Mouse (Mus musculus) heart, adult 18-20 months (tissue): ENCODE results near the gene Olfr777. TPM values are rescaled to one million over a fixed set of nuclear protein-coding genes. Genes with fewer than 3 reads are reported as not detected.
"Not testable (repeated sequence)": the region's sequence is repeated elsewhere in the genome, so short reads cannot be mapped to it uniquely, and the experiment has no call there.

Experiments used
- DNase-seq, 2 experiments: peaks; one replicate each; pipeline ENCODE4 v3.0.0; 2021 to 2022; ENCODE audit warnings: mixed read lengths in 1 of 2
- long read RNA-seq, 2 experiments: library from polyadenylated mRNA; stranded (forward); transcript quantifications; one replicate each; pipeline ENCODE4 v2.0.0; 2021
- total RNA-seq, 2 experiments: library from RNA; stranded (reverse); gene quantifications; 2 replicates each; pipeline ENCODE4 v1.2.3; 2021

Gene Olfr777
- not detected for total RNA-seq
- long read RNA-seq, experiment 1: 0 reads
- long read RNA-seq, experiment 2: 0 reads

DNA sequence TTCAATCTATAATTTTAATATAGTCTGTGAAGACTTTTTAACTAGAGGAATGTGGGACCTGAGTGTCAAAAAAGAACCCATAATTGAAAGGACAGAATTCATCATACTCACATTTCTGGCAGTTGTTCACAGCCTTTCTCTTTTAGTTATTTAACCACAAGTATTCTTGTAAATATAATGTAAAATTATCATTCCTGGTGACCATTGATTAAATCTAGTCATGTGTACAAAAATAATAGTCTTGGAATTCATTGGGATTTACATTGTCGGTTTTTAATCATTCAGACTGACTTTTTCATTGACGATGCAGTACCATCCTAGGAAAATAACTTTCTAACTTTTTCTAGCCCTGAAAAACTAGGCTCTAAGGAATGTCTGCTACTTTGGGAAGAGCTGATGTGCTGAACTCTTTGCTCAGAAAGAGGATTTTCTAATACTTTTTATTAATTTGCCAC, at the start of gene Olfr777:
Gene Olfr777 (minus strand): TSS at position 405 of the 455 bp plus-strand sequence.
- no peak for DNase-seq

- DNase-seq: no peak
These were observed 46.5 kb upstream of the Olfr777 start, which contains the start of gene Olfr780 for GRCm38 (mm10) chr10:129317817-129318216. Olfr780 (plus strand) TSS chr10:129318117.

DNA sequence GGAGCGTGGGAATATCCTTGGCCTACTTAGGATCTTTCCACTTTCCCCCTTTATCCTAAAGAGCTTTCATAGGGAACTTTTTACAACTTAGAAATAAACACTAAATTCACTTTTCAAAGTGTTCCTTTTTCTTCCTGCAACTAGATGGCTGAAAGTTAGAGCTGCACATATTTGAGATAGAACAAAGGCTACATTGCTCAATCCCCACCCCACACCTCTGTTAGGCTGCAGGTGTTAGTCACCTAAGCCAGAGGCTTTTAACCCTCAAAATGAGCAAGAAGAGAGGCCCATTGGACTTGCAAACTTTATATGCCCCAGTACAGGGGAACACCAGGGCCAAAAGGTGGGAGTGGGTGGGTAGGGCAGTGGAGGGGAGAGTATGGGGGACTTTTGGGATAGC, 42.2 kb upstream of the Olfr777 start:
- DNase-seq: not testable (repeated sequence)

DNA sequence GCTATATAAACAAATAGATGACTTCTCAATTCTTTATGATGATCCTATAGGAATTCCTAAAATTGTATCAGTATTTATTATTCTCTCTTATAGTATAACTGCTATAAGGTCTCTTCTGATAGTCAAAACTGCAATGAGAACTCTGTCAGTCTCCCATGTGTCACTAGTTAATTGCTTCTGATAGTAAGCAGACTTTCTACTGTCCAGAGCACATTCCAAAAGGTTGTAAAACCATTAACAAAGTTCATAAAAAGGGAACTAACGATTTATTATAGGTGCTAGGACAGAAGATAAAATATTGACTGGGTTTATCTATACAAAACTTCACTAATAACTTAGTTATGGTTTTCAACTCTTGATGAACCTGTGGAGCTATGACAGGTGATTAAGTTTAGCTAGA, 41.7 kb upstream of the Olfr777 start:
- not testable (repeated sequence) for DNase-seq

- no peak for DNase-seq
These were observed 12.5 kb downstream of the Olfr777 start, which contains the start of gene Olfr776 for GRCm38 (mm10) chr10:129258827-129259226. Olfr776 (plus strand) TSS chr10:129259127.

- DNase-seq: no peak
These were observed 23.2 kb downstream of the Olfr777 start, which contains the start of gene Olfr775 for GRCm38 (mm10) chr10:129248112-129248511. Olfr775 (plus strand) TSS chr10:129248412.

GRCm38 (mm10) chr10:129235904-129236303, 35.4 kb downstream of the Olfr777 start, which contains the start of gene Olfr774:
Olfr774 (plus strand) TSS chr10:129236204.
- DNase-seq: no peak

- no peak for DNase-seq
These were observed 40.5 kb downstream of the Olfr777 start for GRCm38 (mm10) chr10:129230737-129231136.

Other genes with a start within 250 kb of the Olfr777 start
- not detected for gene Olfr764-ps1, start 231.6 kb downstream of the Olfr777 start, total RNA-seq
- not detected for gene Olfr765, start 221.5 kb downstream of the Olfr777 start, total RNA-seq
- gene Olfr766-ps1, start 202.5 kb downstream of the Olfr777 start, total RNA-seq: not detected
- gene Olfr767, start 188.6 kb downstream of the Olfr777 start, total RNA-seq: not detected
- not detected for gene Olfr768, start 172.1 kb downstream of the Olfr777 start, total RNA-seq
- not detected for gene Olfr769, start 153.6 kb downstream of the Olfr777 start, total RNA-seq
- not detected for gene Olfr770, start 132.5 kb downstream of the Olfr777 start, total RNA-seq
- not detected for gene Olfr771, start 106.7 kb downstream of the Olfr777 start, total RNA-seq
- not detected for gene Olfr772, start 93.6 kb downstream of the Olfr777 start, total RNA-seq
- gene Olfr773, start 84.1 kb downstream of the Olfr777 start, total RNA-seq: not detected
- gene Olfr774, start 35.3 kb downstream of the Olfr777 start, total RNA-seq: not detected
- gene Olfr775, start 23.1 kb downstream of the Olfr777 start, total RNA-seq: not detected
- not detected for gene Olfr776, start 12.4 kb downstream of the Olfr777 start, total RNA-seq
- not detected for gene Olfr780, start 46.6 kb upstream of the Olfr777 start, total RNA-seq
- not detected for gene Olfr781, start 57.4 kb upstream of the Olfr777 start, total RNA-seq
- not detected for gene Olfr782, start 77.4 kb upstream of the Olfr777 start, total RNA-seq
- not detected for gene Olfr784, start 112.6 kb upstream of the Olfr777 start, total RNA-seq
- gene Olfr785, start 133.9 kb upstream of the Olfr777 start, total RNA-seq: not detected
- gene Olfr786, start 155.8 kb upstream of the Olfr777 start, total RNA-seq: not detected
- not detected for gene Olfr787, start 190.4 kb upstream of the Olfr777 start, total RNA-seq
- gene Olfr788, start 199.5 kb upstream of the Olfr777 start, total RNA-seq: not detected
- not detected for gene Olfr789, start 213.3 kb upstream of the Olfr777 start, total RNA-seq
- gene Olfr790, start 227.0 kb upstream of the Olfr777 start, total RNA-seq: not detected